Mouse (Mus musculus): ENCODE results near the gene Gorasp1. TPM values are rescaled to one million over a fixed set of nuclear protein-coding genes. Genes with fewer than 3 reads are reported as not detected.

Gene Gorasp1
- total RNA-seq (2015; ENCODE audit: low replicate concordance) (2.5 and 4.2 TPM in 2 replicates), total RNA-seq (2017; ENCODE audit: low replicate concordance) (0.90 and 2.3 TPM in 2 replicates)

DNA sequence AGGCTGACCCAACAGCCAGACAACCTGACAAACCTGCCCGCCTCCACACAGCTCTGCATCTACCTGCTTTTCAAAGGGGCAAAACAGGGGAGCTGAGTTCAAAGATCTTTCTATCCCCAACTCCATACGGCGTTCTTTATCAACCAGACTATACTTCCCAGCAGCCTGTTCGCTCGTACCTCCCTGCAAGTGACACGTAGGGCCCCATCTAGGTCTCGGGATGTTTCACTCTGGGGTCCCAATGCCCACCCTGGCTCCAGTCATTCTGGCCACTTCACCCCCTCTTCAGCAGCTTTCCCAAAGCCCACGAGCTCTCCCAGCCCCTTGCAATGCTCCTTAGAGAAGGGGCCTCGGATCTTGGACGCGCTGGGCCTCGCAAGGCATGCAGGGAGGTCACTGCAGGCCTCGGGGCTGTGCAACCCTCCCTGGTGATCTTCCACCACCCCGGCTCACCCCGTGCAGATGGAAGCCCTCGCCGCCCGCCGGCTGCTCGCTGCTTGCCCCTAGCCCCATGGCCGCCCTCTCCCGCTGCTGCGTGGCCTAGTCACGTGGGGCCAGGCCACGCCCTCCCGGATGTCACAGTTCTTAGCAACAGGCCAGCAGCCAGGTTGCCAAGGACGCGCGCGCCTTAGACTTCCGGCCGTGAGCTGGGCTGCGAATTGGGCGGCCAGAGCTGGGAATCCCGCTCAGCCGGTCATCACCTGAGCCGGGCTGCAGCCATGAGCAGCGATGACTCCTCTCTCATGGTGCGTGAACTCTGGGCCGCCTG, at the start of gene Gorasp1, which contains the start of gene Ttc21a:
Gorasp1 (minus strand) TSS at position 561 of the 769 bp plus-strand sequence.
Ttc21a (plus strand) TSS at position 602 of the 769 bp plus-strand sequence.
- peak; percentile 92 for ATAC-seq (replicated peaks; ENCODE audit: low FRiP score, poor library complexity, severe bottlenecking)

DNA sequence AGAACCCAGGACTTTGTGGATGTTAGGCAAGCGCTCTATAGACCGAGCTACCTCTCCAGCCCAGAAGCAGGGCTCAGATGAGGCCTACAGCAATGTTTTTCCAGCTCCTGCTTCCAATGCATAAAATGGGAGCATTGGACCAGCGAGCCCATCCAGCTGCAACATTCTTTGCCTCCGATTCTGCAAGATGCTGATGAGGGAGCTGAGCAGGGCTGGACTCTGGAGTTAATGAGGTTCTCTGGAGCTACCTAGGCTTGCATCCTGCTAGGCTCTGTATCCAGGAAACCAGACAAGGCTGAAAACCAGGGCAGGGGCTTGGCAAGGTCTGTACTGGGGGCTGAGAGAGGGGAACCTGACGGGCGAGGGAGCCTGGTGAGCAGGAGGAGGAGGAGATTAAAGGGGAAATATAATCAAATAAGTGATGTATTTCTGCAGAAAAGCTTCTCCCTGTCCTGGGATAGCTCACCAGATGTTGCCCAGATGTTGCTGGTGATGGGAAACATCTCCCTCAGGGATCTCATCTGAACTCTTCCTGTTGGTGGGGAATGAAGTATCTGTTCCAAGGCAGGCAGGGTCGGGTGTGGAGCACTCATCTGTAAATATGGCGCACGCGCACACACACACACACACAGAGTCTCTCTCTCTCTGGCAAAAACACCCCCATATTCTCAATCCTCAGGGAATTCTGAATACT, 48.7 kb upstream of the Gorasp1 start:
- no peak for ATAC-seq (replicated peaks; ENCODE audit: low FRiP score, poor library complexity, severe bottlenecking)

DNA sequence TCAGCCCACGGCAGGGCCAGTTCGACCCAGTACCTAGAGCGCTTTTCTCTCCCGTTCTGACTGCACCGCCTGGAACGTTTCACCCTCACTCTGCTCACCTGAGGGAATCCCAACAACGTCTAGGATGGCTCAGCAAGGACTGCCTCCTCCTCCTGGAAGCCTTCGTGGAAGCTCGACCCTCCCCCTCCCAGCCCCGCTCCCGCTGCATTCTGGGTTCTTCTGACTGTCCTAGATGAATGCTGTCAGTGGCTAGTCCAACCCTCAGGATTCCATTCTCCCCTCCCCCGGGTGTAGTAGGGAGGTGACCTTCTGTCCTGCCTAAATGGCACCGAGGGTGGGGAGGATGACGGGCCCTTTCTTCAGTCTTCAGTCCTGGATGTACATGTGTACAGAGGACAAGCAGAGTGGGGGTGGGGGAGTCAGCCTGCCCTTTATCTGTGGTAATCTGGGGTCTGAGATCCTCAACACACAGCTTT, 47.2 kb upstream of the Gorasp1 start, which contains the start of gene Csrnp1:
Csrnp1 (minus strand) TSS at position 123 of the 476 bp plus-strand sequence.
- ATAC-seq (replicated peaks; ENCODE audit: low FRiP score, poor library complexity, severe bottlenecking) = no peak

DNA sequence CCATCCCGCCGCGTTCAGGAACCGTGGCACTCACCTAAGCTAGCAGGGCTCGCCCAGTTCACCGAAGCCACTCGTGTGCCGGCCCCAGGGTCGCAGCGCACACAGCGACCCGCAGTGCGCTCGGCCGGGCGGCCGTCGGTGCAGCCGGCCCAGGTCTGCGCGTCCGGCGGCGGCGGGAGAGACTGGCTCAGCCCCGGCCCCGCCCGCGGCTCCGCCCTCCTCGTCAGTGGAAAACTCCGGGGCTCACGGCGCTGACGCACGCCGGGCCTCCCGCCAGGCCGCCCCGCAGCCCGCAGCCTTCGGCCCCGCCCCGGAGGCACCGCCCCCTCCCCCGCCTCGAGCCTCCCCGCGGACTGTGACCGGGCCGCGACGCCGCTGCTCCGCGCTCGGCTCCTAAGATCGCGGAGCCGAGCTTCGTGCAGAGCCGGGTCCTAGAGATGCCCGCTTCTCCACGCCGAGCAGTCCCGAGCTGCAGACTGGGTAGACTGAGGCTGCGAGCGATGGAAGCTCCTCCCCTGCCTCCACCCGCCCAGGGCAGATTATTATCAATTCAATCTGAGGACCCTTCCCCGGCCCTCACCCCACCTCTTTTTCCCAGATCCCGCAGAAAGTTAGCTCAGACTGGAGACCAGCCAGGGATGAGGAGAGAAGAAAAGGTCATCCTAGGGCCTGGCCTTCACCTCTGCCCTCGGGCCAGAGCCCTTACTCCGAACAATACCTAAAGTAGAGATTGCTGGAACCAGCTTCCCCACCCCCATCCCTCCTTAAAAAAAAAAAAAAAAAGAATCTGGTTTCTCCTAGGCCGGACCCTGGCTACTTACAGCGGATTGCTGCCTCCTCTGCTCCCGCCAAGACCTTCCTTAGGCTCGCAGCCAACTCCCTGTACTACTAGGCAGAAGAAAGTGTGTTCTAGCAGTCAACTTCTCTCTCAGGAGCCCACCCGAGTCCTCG, 46.5 kb upstream of the Gorasp1 start:
- ATAC-seq (replicated peaks; ENCODE audit: low FRiP score, poor library complexity, severe bottlenecking) = peak; percentile 61

DNA sequence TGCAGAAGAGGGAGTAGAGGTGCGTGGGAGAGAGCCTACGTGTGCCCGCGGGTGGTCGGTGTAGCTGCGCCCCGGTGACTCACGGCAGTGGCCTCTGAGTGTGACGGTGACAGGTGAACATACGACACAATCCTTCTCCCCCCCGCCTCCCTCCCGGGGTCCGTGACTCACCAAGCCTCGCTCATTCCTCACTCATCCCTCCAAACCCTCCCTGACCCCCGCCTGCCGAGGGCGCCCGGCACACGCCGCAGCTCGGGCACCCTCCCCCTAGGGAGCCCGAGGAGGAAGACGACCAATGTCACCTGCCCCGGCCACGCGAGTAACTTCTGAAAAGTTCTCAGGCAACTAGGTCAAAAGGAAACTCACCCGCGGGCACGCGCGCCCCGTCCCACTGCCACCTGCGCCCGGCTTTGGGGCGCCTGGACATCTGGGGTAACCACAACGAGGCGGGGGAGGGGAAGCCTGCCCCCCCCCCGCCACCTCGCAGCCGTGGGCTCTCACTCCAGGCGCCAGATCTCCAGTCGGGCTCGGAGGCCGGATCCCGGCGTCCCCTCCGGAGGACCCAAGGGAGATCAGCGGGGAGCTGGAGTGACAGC, 45.7 kb upstream of the Gorasp1 start:
- no peak for ATAC-seq (replicated peaks; ENCODE audit: low FRiP score, poor library complexity, severe bottlenecking)

DNA sequence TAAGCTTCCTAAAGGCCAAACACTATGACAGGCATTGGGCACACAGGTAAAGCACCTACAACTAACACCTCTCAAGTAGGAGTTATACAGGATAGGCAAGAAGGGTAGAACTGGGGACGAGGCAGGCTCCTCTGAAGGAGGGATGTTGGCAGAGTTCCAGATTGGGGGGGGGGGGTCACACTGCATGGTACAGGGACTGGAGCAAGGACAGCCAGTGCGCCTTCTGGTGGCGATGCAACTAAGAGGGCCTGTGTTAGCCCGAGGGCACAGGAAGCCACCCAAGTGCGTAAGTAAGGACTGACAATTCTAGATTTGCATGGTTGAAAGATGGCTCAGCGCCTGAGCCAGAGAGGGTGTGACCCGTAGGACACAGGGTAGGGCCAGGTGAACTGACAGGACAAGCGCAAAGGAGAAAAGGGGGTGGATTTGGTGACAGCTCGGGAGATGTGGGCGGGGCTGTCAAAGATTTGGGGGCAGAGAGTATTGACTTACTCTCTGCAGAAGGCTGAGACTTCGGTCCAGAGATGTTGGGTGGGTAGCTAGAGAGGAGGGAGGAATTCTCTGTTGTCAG, 45.0 kb upstream of the Gorasp1 start:
- ATAC-seq (replicated peaks; ENCODE audit: low FRiP score, poor library complexity, severe bottlenecking) = no peak

DNA sequence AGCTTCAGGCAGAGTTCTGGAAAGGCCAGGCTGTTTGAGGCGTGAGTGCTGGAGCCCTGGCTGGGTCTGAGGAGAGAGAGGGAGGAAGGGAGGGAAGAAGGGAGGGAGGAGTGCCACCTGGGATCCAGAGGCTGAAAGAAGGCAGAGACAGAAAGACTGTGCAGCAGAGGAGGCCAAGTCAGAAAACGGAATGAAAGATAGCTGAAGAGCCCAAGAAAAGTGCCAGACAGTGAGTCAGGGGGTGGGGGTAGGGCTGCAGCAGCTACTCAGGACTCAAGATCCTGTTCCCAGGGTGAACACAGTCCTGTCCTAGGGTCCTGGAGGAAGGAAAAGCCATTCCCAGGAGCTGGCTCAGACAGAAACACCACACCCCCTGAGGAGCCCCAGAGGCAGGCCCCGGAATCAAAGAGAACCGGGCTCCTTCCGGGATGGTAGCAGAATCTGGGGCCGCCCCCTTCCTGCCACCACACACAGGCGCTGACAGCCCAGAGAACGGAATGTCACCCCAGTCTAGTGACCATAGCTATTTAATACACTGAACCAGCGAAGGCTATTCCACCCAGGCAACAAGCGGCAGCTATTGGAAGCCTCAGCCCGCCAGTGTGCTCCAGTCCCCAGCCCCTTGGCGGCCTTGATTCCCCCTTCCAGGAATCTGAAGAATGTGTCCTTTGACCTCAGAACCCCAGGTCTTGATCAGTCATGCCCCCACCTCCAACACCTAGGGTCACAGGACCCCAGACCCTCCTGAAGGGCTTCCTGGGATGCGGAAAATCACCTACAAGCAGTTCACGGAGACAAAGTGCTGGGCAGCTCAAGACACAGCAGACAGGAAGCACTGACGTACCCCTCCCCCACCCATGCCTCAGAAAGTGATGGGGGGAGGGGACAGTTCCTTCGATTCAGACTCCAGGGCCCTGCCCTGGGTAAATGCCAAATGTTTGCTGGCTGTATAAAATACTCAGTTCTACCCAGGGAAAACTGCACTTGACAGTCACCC, 44.1 kb upstream of the Gorasp1 start:
- no peak for ATAC-seq (replicated peaks; ENCODE audit: low FRiP score, poor library complexity, severe bottlenecking)

DNA sequence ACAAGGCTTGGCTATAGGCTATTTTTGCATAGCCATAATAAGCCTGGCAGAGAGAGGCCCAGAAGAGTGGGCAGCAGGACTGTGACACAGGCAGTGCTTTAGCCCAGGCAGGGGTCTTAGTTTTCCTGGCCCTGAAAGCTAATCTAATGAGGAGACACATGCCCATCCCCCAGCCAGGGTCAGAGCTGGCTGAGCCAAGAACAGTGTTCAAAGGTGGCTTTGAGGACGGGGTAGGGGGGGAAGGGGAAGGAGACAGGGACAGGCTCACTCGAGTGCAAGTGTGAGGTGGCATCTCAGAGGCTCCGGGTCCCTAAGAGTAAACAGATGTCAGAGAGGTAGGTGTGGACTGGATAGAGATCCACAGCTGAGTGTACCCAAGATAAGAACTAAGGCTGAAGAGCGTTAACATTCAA, 43.4 kb upstream of the Gorasp1 start:
- ATAC-seq (replicated peaks; ENCODE audit: low FRiP score, poor library complexity, severe bottlenecking) = no peak

DNA sequence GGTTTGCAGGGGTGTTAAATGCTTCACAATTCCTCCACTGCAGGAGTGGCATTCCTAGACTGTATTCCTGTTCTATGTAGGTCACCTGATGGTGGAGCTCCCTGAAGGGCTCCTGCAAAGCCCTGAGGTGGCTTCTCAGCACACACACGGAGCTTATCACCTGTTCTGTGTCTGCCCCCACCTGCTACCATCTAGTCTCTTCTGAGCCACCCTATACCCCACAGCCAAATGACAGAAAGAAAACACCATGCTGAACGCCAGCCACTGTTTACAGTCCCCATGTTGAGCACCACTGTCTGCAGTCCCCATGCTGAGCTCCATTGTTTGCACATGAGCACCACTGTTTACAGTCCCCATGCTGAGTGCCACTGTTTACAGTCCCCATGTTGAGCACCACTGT, 42.4 kb upstream of the Gorasp1 start:
- no peak for ATAC-seq (replicated peaks; ENCODE audit: low FRiP score, poor library complexity, severe bottlenecking)

DNA sequence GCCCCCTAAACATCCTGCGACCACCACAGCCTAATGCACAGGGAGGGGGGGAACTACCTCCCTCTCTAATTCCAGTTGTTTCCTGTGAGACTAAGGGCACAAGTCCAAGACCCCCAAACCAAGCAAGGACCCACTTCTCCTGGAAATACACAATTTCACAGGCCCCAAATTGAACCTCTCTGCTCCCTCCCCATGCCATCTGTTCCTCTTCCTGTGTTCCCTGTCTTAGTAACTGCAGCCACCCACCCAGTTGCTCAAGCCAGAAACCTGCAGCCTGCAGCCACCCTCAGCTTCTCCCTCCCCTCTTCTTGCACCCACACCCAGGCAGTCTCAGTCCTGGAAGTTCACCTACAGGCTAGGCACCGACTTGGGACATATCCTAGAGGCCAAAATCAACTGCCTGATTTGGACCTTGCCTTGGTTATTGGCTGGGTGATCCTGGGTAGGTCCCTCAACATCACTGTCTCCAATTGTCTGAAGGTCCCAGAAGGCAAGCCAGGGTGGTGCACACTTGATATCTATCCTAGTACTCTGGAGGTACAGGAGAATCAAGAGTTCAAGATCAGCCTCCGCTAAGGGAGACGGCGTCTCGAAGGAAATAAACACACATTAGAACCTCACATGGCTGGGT, 41.6 kb upstream of the Gorasp1 start:
- no peak for ATAC-seq (replicated peaks; ENCODE audit: low FRiP score, poor library complexity, severe bottlenecking)

DNA sequence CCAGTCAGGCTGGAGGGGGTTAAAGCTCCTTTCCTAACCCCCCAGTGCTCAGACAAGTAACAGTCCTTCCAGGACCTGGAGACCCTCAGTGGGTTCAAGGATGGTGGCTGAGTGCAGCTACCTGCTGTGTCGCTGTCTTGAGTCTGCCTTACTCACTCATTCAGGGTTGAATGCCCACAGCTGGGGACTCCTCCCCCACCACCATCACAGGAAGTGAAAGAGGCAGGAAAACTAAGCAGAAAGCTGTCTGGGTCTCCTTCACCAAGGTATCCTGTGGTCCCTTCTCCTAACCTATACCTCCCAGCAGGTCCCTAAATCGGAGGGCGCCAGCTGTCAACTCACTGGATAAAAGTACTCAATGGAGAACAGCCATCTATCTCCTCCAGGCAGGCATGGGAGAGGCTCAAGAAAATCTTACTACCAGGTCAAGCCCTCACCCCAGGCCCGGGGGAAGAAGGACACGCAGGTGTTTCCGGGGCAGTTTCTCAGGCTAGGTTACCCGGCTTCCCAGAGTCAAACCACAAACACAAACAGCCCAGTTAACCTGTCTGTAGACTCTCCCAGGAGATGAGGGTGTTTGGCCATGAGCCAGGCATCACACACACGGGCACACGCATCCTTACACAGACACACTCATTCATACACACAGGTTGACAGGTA, 40.9 kb upstream of the Gorasp1 start:
- ATAC-seq (replicated peaks; ENCODE audit: low FRiP score, poor library complexity, severe bottlenecking) = no peak

DNA sequence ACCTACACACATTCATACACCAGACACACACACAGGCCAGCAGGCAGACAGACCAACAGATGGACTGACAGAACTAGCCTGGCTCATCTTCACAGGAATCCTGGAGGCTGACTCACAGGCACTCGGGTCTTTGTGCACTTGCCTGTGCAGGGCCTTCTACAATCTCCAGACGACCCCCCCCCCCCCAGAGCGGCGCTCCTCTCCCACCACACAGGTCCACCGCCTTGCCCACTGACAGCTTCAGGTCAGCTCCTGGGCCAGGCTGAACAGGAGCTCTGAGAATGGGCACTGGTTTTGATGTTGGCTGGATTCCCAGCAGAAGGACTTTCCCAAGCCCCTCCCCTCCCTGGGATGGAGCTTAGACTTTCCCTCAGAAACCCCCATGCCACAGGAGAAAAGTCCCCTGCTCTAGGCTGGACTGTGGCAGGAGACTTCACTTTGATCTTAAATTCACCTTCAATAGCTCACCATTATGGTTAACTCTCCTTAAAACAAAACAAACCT, 40.2 kb upstream of the Gorasp1 start:
- ATAC-seq (replicated peaks; ENCODE audit: low FRiP score, poor library complexity, severe bottlenecking) = no peak

DNA sequence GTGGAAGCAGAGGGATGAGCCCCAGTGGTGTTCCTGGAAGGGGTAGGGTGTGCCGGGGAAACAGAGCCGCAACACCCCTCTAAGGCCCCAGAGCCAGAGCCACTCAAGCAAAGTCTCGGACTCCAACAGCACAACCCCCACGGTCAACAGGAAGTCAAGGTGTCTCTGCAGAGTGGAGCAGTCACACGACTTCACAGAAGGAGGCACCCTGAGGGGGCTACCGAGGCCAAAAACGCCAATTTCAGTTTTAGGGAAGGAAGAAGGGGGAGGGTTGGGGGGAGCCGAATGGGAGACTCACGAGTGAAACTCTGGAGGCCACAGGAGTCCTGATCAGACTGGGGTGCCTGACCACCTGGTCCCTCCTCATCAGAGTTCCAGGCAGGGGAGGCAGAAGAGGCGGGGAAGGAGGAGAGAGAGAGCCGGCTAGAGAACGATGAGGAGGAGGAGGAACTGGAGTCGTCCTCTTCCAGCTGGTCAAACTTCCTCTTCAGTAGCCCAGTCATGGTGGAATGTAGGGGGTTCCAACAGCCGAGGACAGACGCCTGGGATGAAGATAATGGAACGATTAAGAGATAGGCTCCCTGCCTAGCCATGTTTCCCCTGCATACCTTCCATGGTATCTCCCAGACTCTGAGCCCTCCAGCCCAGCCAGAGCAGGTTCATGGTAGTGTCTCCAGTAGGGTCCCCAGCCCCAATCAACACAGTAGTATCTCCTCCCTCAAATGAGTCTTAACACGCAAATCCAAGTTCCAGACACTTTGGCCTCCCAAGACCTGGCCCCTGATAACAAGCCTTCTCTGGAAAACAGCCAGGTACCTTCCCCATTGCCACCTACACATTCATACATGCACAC, 39.6 kb upstream of the Gorasp1 start:
- ATAC-seq (replicated peaks; ENCODE audit: low FRiP score, poor library complexity, severe bottlenecking) = no peak

DNA sequence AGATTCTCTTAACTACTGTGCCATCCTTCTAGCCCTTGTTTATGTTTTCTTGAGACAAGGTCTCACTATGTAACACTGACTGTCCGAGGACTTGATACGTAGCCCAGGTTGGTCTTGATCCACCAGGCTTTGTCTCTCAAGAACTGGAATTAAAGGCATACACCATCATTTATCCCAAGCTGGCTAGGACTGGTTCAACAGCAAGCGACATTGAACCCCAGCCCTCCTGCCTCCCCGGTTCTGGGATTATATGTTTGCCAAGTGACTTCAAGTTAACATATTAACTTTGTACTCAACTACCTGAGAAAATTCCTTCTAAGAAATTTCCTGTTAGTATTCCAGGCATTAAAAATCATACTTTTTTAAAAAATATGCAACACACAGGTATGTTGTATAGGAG, 37.9 kb upstream of the Gorasp1 start:
- no peak for ATAC-seq (replicated peaks; ENCODE audit: low FRiP score, poor library complexity, severe bottlenecking)

DNA sequence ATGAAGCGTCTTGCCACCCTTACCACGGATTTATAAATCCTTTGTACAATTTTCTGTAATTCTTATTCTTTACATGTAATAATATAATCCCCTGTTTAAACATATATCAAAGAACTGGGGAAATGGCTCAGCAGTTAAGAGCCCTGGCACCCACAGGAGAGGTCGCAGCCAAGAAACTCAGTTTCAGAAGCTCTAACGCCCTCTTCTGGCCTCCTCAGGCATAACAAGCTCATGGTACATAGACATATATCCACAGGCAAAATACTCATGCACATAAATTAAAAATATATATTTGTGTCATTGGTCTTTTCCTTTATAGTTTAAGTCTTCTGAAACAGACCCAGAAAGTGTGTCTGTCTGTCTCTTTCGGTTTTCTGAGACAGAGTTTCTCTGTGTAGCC, 37.2 kb upstream of the Gorasp1 start:
- no peak for ATAC-seq (replicated peaks; ENCODE audit: low FRiP score, poor library complexity, severe bottlenecking)
